Mouse (Mus musculus) kidney, embryonic 15.5 days (tissue): ENCODE results near the gene Sin3b. TPM values are rescaled to one million over a fixed set of nuclear protein-coding genes. Genes with fewer than 3 reads are reported as not detected.

Source experiments
- microRNA-seq: library from miRNA; unstranded; fragments of <30 nt; microRNA quantifications from one replicate; pipeline ENCODE4, GENCODE M21; 2016
- polyA plus RNA-seq: library from polyadenylated mRNA; unstranded; fragments of >200 nt; fragmentation: Nextera tagmentation; extraction: Ambion mirVana; gene quantifications from 2 replicates; pipeline ENCODE4 v1.2.1, GENCODE M21; 2015

Gene Sin3b
- polyA plus RNA-seq, 1 experiment from 2014 or later: 158 TPM

Small RNAs within 50 kb of the gene (microRNA-seq; reads per million reads assigned to microRNA genes)
- not detected for gene Gm26237

Other genes with a start within 250 kb of the Sin3b start
- 71.5 and 77.2 TPM in 2 replicates for gene Cherp, start 248.1 kb upstream of the Sin3b start, polyA plus RNA-seq
- 18.9 and 21.5 TPM in 2 replicates for gene Slc35e1, start 230.7 kb upstream of the Sin3b start, polyA plus RNA-seq
- 16.2 and 18.4 TPM in 2 replicates for gene Med26, start 175.0 kb upstream of the Sin3b start, polyA plus RNA-seq
- 114 and 123 TPM in 2 replicates for gene Smim7, start 152.2 kb upstream of the Sin3b start, polyA plus RNA-seq
- gene Tmem38a, start 151.2 kb upstream of the Sin3b start, polyA plus RNA-seq: 22.0 and 23.1 TPM in 2 replicates
- 0.01 and 0.04 TPM in 2 replicates for gene Nwd1, start 76.6 kb upstream of the Sin3b start, polyA plus RNA-seq
- gene F2rl3, start 38.6 kb downstream of the Sin3b start, polyA plus RNA-seq: 3.5 and 3.6 TPM in 2 replicates